Mouse (Mus musculus) ES-E14 (cell line): ENCODE results near the gene Mybpc1.

Source experiments
- CHD2 ChIP-seq: IDR thresholded peaks from 2 replicates; pipeline ENCODE4 v1.6.1; 2014; ENCODE audit warnings: mild to moderate bottlenecking, low read depth, low read length, inconsistent platforms
- MAFK ChIP-seq: IDR thresholded peaks from 2 replicates; pipeline ENCODE4 v1.6.1; 2014; ENCODE audit warnings: mild to moderate bottlenecking, low read depth, low read length, inconsistent platforms; ENCODE audit not compliant: insufficient read depth
- ZC3H11A ChIP-seq: IDR thresholded peaks from 2 replicates; pipeline ENCODE4 v1.6.1; 2012; ENCODE audit warnings: low read depth, mild to moderate bottlenecking, inconsistent platforms, low read length, borderline replicate concordance
- ZNF384 ChIP-seq: IDR thresholded peaks from 2 replicates; pipeline ENCODE4 v1.6.1; 2012; ENCODE audit warnings: low read depth, low read length, inconsistent platforms

- TF ChIP-seq ZC3H11A (no peak), CHD2 (no peak), MAFK (no peak), ZNF384 (no peak)
Observed at GRCm38 (mm10) chr10:88523212-88523611, 81.7 kb downstream of the Mybpc1 start.
